Mouse (Mus musculus) adrenal gland, postnatal 0 days (tissue): ENCODE measurements around the gene Hexb. TPM values are rescaled to one million over a fixed set of nuclear protein-coding genes. Genes with fewer than 3 reads are reported as not detected.

Experiments
- polyA plus RNA-seq: library from polyadenylated mRNA; unstranded; fragments of >200 nt; fragmentation: Nextera tagmentation; extraction: Ambion mirVana; gene quantifications from 2 replicates; pipeline ENCODE4 v1.2.1, GENCODE M21; 2015

Gene Hexb
- 39.2 and 42.9 TPM in 2 replicates for polyA plus RNA-seq

GRCm38 (mm10) chr13:97197932-97198562 lies at the start of gene Hexb:
TSS of gene Hexb (minus strand) at chr13:97198357.

GRCm38 (mm10) chr13:97240965-97241786 lies 43.0 kb upstream of the Hexb start, which contains the start of gene Enc1:
TSS of gene Enc1 (plus strand) at chr13:97241105.

GRCm38 (mm10) chr13:97137466-97138400 lies 60.4 kb downstream of the Hexb start, which contains the start of the genes Gfm2 and Nsa2:
TSS of gene Gfm2 (plus strand) at chr13:97137937.
TSS of gene Nsa2 (minus strand) at chr13:97137937.

Other genes starting within 250 kb of the Hexb start
- gene 1700029F12Rik, start 164.0 kb downstream of the Hexb start, polyA plus RNA-seq = 0.25 and 0.58 TPM in 2 replicates
- 2.1 and 2.4 TPM in 2 replicates for gene Fam169a, start 131.1 kb downstream of the Hexb start, polyA plus RNA-seq
- gene Gm6169, start 99.1 kb downstream of the Hexb start, polyA plus RNA-seq = 2.3 and 3.5 TPM in 2 replicates
- gene Gfm2, start 60.4 kb downstream of the Hexb start, polyA plus RNA-seq = 11.4 and 20.5 TPM in 2 replicates
- 62.2 and 73.0 TPM in 2 replicates for gene Nsa2, start 60.4 kb downstream of the Hexb start, polyA plus RNA-seq
- 1.5 and 2.0 TPM in 2 replicates for gene Enc1, start 42.7 kb upstream of the Hexb start, polyA plus RNA-seq